Mouse (Mus musculus) cortical plate, adult 2 months (tissue): ENCODE measurements around the gene Dscaml1.

Experiments
- CTCF ChIP-seq: fragments of 200-500 bp; IDR thresholded peaks from 2 replicates; pipeline ENCODE4 v1.5.1; 2011; ENCODE audit warnings: mild to moderate bottlenecking, control low read depth, low read length; ENCODE audit not compliant: insufficient read depth; ENCODE audit errors: extremely low read depth
- POLR2A ChIP-seq: fragments of 200-500 bp; IDR thresholded peaks from 2 replicates; pipeline ENCODE4 v1.6.1; 2011; ENCODE audit warnings: mild to moderate bottlenecking, low read length, control low read depth; ENCODE audit not compliant: insufficient read depth; ENCODE audit errors: extremely low read depth

GRCm38 (mm10) chr9:45388385-45388994, 37.9 kb upstream of the Dscaml1 start:
- TF ChIP-seq POLR2A, result no peak
- peak; percentile 99 for TF ChIP-seq CTCF
